Mouse (Mus musculus) heart, postnatal 4 days (tissue): ENCODE data around the gene Wdr6. TPM values are rescaled to one million over a fixed set of nuclear protein-coding genes. Genes with fewer than 3 reads are reported as not detected.

Source experiments
- DNase-seq: peaks from one replicate; pipeline ENCODE4 v3.0.0; 2021
- microRNA-seq, 2 experiments: library from miRNA; unstranded; fragments of <30 nt; microRNA quantifications; one replicate each; pipeline ENCODE4 v1.2.0; 2021 to 2022
- total RNA-seq, 2 experiments: library from RNA; stranded (reverse); gene quantifications; 2 replicates each; pipeline ENCODE4 v1.2.3; 2021

The Wdr6 gene
- total RNA-seq, 2 experiments from 2014 or later, result 36.6 to 40.0 TPM

- no peak for DNase-seq
Measured at GRCm38 (mm10) chr9:108523341-108523740, 55.2 kb downstream of the Wdr6 start.

Small RNA genes within 50 kb of the gene (microRNA-seq; reads per million reads assigned to microRNA genes)
- gene Gm24083 (0 reads per million in 2 experiments), gene Mir191 (0 reads per million in 2 experiments), gene Mir425 (1,019 to 1,261 reads per million in 2 experiments)

Other genes with a start within 250 kb of the Wdr6 start
- gene Gpx1, start 239.8 kb downstream of the Wdr6 start, total RNA-seq, result 100 to 1,000 TPM; 159 to 185 TPM
- gene Usp4, start 230.9 kb downstream of the Wdr6 start, total RNA-seq, result 100 to 1,000 TPM; 105 to 108 TPM
- gene 1700102P08Rik, start 185.9 kb downstream of the Wdr6 start, total RNA-seq, result 1 to 10 TPM in 1 of 2 experiments, under 1 TPM in 1; 0.64 to 1.1 TPM
- under 1 TPM; 0.10 to 0.11 TPM for gene Ccdc36, start 150.3 kb downstream of the Wdr6 start, total RNA-seq
- not detected for gene BC048562, start 142.3 kb downstream of the Wdr6 start, total RNA-seq
- 10 to 100 TPM; 27.0 to 28.4 TPM for gene Ccdc71, start 118.2 kb downstream of the Wdr6 start, total RNA-seq
- 10 to 100 TPM; 43.9 to 45.6 TPM for gene Klhdc8b, start 117.2 kb downstream of the Wdr6 start, total RNA-seq
- 100 to 1,000 TPM; 217 to 229 TPM for gene Lamb2, start 99.0 kb downstream of the Wdr6 start, total RNA-seq
- gene Usp19, start 88.1 kb downstream of the Wdr6 start, total RNA-seq, result 100 to 1,000 TPM; 108 to 109 TPM
- gene Qars, start 71.0 kb downstream of the Wdr6 start, total RNA-seq, result 10 to 100 TPM; 75.7 to 83.6 TPM
- 10 to 100 TPM; 93.5 to 94.0 TPM for gene Qrich1, start 61.9 kb downstream of the Wdr6 start, total RNA-seq
- gene Impdh2, start 18.5 kb downstream of the Wdr6 start, total RNA-seq, result 10 to 100 TPM; 77.5 to 79.6 TPM
- 10 to 100 TPM; 57.0 to 64.2 TPM for gene Ndufaf3, start 11.3 kb downstream of the Wdr6 start, total RNA-seq
- gene Dalrd3, start 8.9 kb downstream of the Wdr6 start, total RNA-seq, result 10 to 100 TPM; 20.6 to 21.6 TPM
- 10 to 100 TPM; 13.2 to 13.4 TPM for gene P4htm, start 18.9 kb upstream of the Wdr6 start, total RNA-seq
- 10 to 100 TPM; 60.7 to 76.7 TPM for gene Arih2, start 70.6 kb upstream of the Wdr6 start, total RNA-seq
- 100 to 1,000 TPM; 206 to 213 TPM for gene Slc25a20, start 83.3 kb upstream of the Wdr6 start, total RNA-seq
- 10 to 100 TPM; 74.0 to 79.7 TPM for gene Prkar2a, start 110.6 kb upstream of the Wdr6 start, total RNA-seq
- 10 to 100 TPM; 43.7 to 48.5 TPM for gene Ip6k2, start 205.1 kb upstream of the Wdr6 start, total RNA-seq
- 1 to 10 TPM; 8.1 to 8.2 TPM for gene Nckipsd, start 229.6 kb upstream of the Wdr6 start, total RNA-seq
- gene Celsr3, start 247.6 kb upstream of the Wdr6 start, total RNA-seq, result under 1 TPM; 0.07 TPM